Mouse (Mus musculus) embryonic facial prominence, embryonic 14.5 days (tissue): ENCODE measurements around the gene Nipal4. TPM values are rescaled to one million over a fixed set of nuclear protein-coding genes. Genes with fewer than 3 reads are reported as not detected.

Source experiments
- ATAC-seq: fragments of 200-750 bp; cut with Nextera tagmentation; 2 replicates; pipeline ENCODE4 v1.8.0; 2017; ENCODE audit warnings: low read depth, moderate number of reproducible peaks, moderate TSS enrichment
- DNase-seq: peaks from one replicate; pipeline ENCODE4 v3.0.0-alpha.2; 2015; ENCODE audit warnings: low spot score
- H3K27ac ChIP-seq: fragments of 300-500 bp; sonication (generic); replicated peaks from 2 replicates; pipeline ENCODE4 v1.5.1; 2014; ENCODE audit warnings: low read depth, mild to moderate bottlenecking, low read length, moderate library complexity
- H3K27me3 ChIP-seq: fragments of 300-500 bp; sonication (generic); replicated peaks from 2 replicates; pipeline ENCODE4 v1.6.1; 2014; ENCODE audit warnings: low read length; ENCODE audit not compliant: control insufficient read depth, insufficient read depth
- H3K36me3 ChIP-seq: fragments of 300-500 bp; sonication (generic); 2 replicates; pipeline ENCODE4 v1.6.1; 2014; ENCODE audit warnings: low read length, mixed read lengths; ENCODE audit not compliant: control insufficient read depth, insufficient read depth
- H3K4me1 ChIP-seq: fragments of 300-500 bp; sonication (generic); 2 replicates; pipeline ENCODE4 v1.6.1; 2014; ENCODE audit warnings: antibody characterized with exemption, low read length; ENCODE audit not compliant: control insufficient read depth, insufficient read depth
- H3K4me2 ChIP-seq: fragments of 300-500 bp; sonication (generic); 2 replicates; pipeline ENCODE4 v1.6.1; 2014; ENCODE audit warnings: low read depth, mild to moderate bottlenecking, low read length, moderate library complexity, mixed read lengths
- H3K4me3 ChIP-seq: fragments of 300-500 bp; sonication (generic); 2 replicates; pipeline ENCODE4 v1.5.1; 2014; ENCODE audit warnings: low read depth, mild to moderate bottlenecking, low read length
- H3K9ac ChIP-seq: fragments of 300-500 bp; sonication (generic); 2 replicates; pipeline ENCODE4 v1.6.1; 2014; ENCODE audit warnings: low read depth, mild to moderate bottlenecking, low read length, moderate library complexity, mixed read lengths
- H3K9me3 ChIP-seq: fragments of 300-500 bp; sonication (generic); 2 replicates; pipeline ENCODE4 v1.6.1; 2016; ENCODE audit warnings: low read length; ENCODE audit not compliant: control insufficient read depth
- WGBS: fragments of 180-500 bp; shearing (Covaris S2); extraction: QIAGEN DNeasy Blood & Tissue Kit; methylation state at CpG from one replicate; pipeline ENCODE4 v1.1.7; 2014; 5-methylcytosine and 5-hydroxymethylcytosine counted together
- polyA plus RNA-seq: library from polyadenylated mRNA; unstranded; fragments of >200 nt; fragmentation: Nextera tagmentation; extraction: Ambion mirVana; gene quantifications from 2 replicates; pipeline ENCODE4 v1.2.1, GENCODE M21; 2014

Nipal4 gene
- polyA plus RNA-seq: 1.8 and 2.1 TPM in 2 replicates

GRCm38 (mm10) chr11:46165866-46166585, at the start of gene Nipal4:
Gene Nipal4, minus strand, starts transcription at chr11:46166508.
- Histone ChIP-seq H3K27me3 (peaks cover 11% of the 10 kb centered on the region), H3K36me3 (no peaks in the 10 kb centered on the region), H3K4me2 (peak within 1 kb of the TSS; percentile 96), H3K9ac (peak within 1 kb of the TSS; percentile 64), H3K9me3 (no peaks in the 10 kb centered on the region), H3K27ac (no peak within 1 kb of the TSS), H3K4me3 (peak within 1 kb of the TSS; percentile 59), H3K4me1 (0 out of 2 replicates have a peak, but pooled peaks cover 3% of the 10 kb centered on the region)
- WGBS: 2% methylated on average over 32 of the region's 40 CpGs
- ATAC-seq (no peak), DNase-seq (no peak)

- no peak overlapping the region for H3K27ac ChIP-seq
- H3K27me3 ChIP-seq: no peaks in the 10 kb centered on the region
- no peak overlapping the region for H3K4me2 ChIP-seq
- peaks cover 4% of the 10 kb centered on the region; the same call in 1 of the 2 replicates for H3K9me3 ChIP-seq
- DNase-seq (peak; percentile 95), ATAC-seq (peak; percentile 85)
- peaks cover 20% of the 10 kb centered on the region for H3K4me1 ChIP-seq
- no peak overlapping the region for H3K4me3 ChIP-seq
- WGBS: 11% methylated on average over 3 of the region's 3 CpGs
- H3K9ac ChIP-seq: no peak overlapping the region
- no peaks in the 10 kb centered on the region for H3K36me3 ChIP-seq
Measured at GRCm38 (mm10) chr11:46215354-46215753, 49.0 kb upstream of the Nipal4 start.

- Histone ChIP-seq H3K9ac (no peak overlapping the region), H3K27me3 (no peaks in the 10 kb centered on the region), H3K27ac (peak overlapping the region; percentile 84), H3K4me3 (no peak overlapping the region), H3K4me2 (no peak overlapping the region), H3K4me1 (peaks cover 20% of the 10 kb centered on the region), H3K9me3 (peaks cover 4% of the 10 kb centered on the region; the same call in 1 of the 2 replicates), H3K36me3 (no peaks in the 10 kb centered on the region)
- ATAC-seq (no peak), DNase-seq (peak; percentile 19)
- WGBS: 48% methylated on average over 14 of the region's 14 CpGs
Measured at GRCm38 (mm10) chr11:46214368-46215230, 48.3 kb upstream of the Nipal4 start.

GRCm38 (mm10) chr11:46213844-46214243, 47.5 kb upstream of the Nipal4 start:
- H3K36me3 ChIP-seq: no peaks in the 10 kb centered on the region
- H3K4me2 ChIP-seq: no peak overlapping the region
- no peak overlapping the region for H3K9ac ChIP-seq
- DNase-seq (peak; percentile 91), ATAC-seq (peak; percentile 66)
- WGBS: 26% methylated on average over 5 of the region's 5 CpGs
- H3K27me3 ChIP-seq: no peaks in the 10 kb centered on the region
- peak overlapping the region; percentile 84 for H3K27ac ChIP-seq
- peaks cover 4% of the 10 kb centered on the region; the same call in 1 of the 2 replicates for H3K9me3 ChIP-seq
- peaks cover 20% of the 10 kb centered on the region for H3K4me1 ChIP-seq
- no peak overlapping the region for H3K4me3 ChIP-seq

- Histone ChIP-seq H3K4me1 (peaks cover 20% of the 10 kb centered on the region), H3K36me3 (no peaks in the 10 kb centered on the region), H3K27me3 (no peaks in the 10 kb centered on the region), H3K9me3 (peaks cover 4% of the 10 kb centered on the region; the same call in 1 of the 2 replicates), H3K4me3 (no peak overlapping the region), H3K9ac (no peak overlapping the region), H3K4me2 (no peak overlapping the region), H3K27ac (no peak overlapping the region)
- no peak for DNase-seq
- no peak for ATAC-seq
- 28% methylated on average over 3 of the region's 3 CpGs for WGBS
Measured at GRCm38 (mm10) chr11:46211858-46212257, 45.5 kb upstream of the Nipal4 start.

- no peak overlapping the region for H3K9ac ChIP-seq
- no peaks in the 10 kb centered on the region for H3K9me3 ChIP-seq
- ATAC-seq: no peak
- H3K36me3 ChIP-seq: no peaks in the 10 kb centered on the region
- peaks cover 18% of the 10 kb centered on the region for H3K4me1 ChIP-seq
- WGBS: 36% methylated on average over 2 of the region's 2 CpGs
- H3K4me3 ChIP-seq: no peak overlapping the region
- H3K4me2 ChIP-seq: no peak overlapping the region
- no peak for DNase-seq
- H3K27ac ChIP-seq: no peak overlapping the region
- H3K27me3 ChIP-seq: no peaks in the 10 kb centered on the region
Measured at GRCm38 (mm10) chr11:46209884-46210283, 43.6 kb upstream of the Nipal4 start.

GRCm38 (mm10) chr11:46205639-46206409, 39.5 kb upstream of the Nipal4 start:
- WGBS: 46% methylated on average over 17 of the region's 17 CpGs
- Histone ChIP-seq H3K27ac (no peak overlapping the region), H3K36me3 (no peaks in the 10 kb centered on the region), H3K4me3 (no peak overlapping the region), H3K4me1 (peaks cover 4% of the 10 kb centered on the region), H3K27me3 (no peaks in the 10 kb centered on the region), H3K9me3 (no peaks in the 10 kb centered on the region), H3K4me2 (no peak overlapping the region), H3K9ac (no peak overlapping the region)
- DNase-seq (no peak), ATAC-seq (no peak)

- H3K9me3 ChIP-seq: no peaks in the 10 kb centered on the region
- no peak overlapping the region for H3K4me3 ChIP-seq
- no peak overlapping the region for H3K4me2 ChIP-seq
- H3K9ac ChIP-seq: no peak overlapping the region
- H3K36me3 ChIP-seq: no peaks in the 10 kb centered on the region
- DNase-seq: no peak
- ATAC-seq: no peak
- H3K27me3 ChIP-seq: no peaks in the 10 kb centered on the region
- WGBS: 89% methylated on average over 9 of the region's 9 CpGs
- H3K27ac ChIP-seq: no peak overlapping the region
- peaks cover 4% of the 10 kb centered on the region for H3K4me1 ChIP-seq
Measured at GRCm38 (mm10) chr11:46204841-46205240, 38.5 kb upstream of the Nipal4 start.
